Mouse (Mus musculus) embryonic fibroblast, embryonic 13.5 days (primary cell): ENCODE measurements at regions not wholly inside any gene's neighbourhood (a gene's known extent, or its start where the extent isn't known, plus 50 kb on each side); places are given as distances from the start of the nearest gene placed in this dataset.

Experiments
- H3K27ac ChIP-seq: 2 replicates; pipeline ENCODE4 v1.5.1; 2012; ENCODE audit warnings: low read length, control low read depth, inconsistent platforms; ENCODE audit not compliant: insufficient read depth
- H3K4me1 ChIP-seq: 2 replicates; pipeline ENCODE4 v1.6.1; 2011; ENCODE audit warnings: low read length; ENCODE audit not compliant: control insufficient read depth, insufficient read depth
- H3K4me3 ChIP-seq: 2 replicates; pipeline ENCODE4 v1.5.1; 2011; ENCODE audit warnings: mild to moderate bottlenecking, control low read depth, low read length; ENCODE audit not compliant: insufficient read depth
- CTCF ChIP-seq: IDR thresholded peaks from 2 replicates; pipeline ENCODE4 v1.5.1; 2011; ENCODE audit warnings: mild to moderate bottlenecking, control low read depth, low read length, moderate library complexity, borderline replicate concordance; ENCODE audit not compliant: insufficient read depth
- POLR2A ChIP-seq: IDR thresholded peaks from 2 replicates; pipeline ENCODE4 v1.6.1; 2011; ENCODE audit warnings: low read depth, mild to moderate bottlenecking, control low read depth, low read length, moderate library complexity

DNA sequence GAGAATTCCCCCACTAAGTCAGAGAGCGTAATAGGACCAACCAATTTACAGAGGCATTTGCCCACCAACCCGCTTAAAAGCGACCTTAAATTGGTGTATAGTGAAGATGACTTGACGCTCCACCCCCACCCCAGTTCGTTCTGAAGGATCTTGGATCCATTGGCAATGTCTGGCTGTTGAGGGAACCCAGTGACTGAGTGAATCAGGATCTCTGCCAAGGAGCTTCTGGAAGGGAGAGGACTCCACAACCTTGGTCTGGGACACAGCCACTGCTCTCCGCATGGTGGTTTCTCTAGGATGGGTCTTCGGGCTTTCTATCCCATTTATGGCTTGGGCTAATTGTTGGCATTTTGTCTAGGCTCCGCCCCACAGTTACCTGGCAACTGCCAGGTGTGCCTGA is 83.3 kb upstream of the Fzd10 start:
- no peak overlapping the region for H3K4me3 ChIP-seq
- no peak overlapping the region for H3K27ac ChIP-seq
- TF ChIP-seq POLR2A (no peak), CTCF (no peak)
- no peaks in the 10 kb centered on the region for H3K4me1 ChIP-seq

DNA sequence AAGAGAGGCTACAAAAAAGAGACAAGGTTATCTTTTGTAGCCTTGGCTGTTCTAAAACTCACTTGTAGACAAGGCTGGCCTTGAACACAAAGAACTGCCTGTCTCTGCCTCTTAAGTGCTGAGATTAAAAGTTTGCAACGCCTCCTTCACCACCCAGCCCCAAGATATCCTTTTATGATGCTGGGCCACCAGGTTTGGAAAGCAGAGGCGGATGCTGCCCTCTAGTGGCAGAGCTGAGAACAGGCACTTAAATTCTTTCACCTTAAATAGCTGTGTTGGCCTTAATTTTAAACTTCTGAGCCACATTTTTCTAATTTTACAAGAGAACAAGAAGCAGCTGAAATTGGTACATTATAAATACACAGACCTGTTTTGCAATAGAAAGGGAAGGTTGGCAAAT is 82.5 kb upstream of the Tmem132d start:
- TF ChIP-seq POLR2A, result no peak
- peak; percentile 58; the same call in 1 of the 2 replicates for TF ChIP-seq CTCF
- Histone ChIP-seq H3K4me1 (no peaks in the 10 kb centered on the region), H3K27ac (no peak overlapping the region), H3K4me3 (no peak overlapping the region)

DNA sequence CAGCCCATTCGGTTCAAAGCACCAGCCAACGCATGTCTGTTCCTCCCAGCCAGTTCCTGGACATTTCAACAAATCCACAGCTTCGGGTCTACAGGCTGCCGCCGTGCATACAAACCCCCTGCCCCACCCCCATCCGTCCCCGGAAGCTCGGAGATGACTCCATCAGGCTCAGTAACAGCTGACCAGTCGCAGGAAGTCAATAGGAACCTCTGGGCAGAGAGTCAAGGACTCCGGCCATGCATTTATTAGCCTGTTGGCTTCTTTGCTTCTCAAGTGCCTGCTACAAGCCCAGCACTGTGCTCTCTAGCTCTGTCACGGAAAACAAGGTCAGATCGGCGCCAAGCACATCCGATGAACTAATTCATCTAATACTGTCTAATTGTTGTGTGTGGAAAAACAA is 80.4 kb upstream of the Tmem132d start:
- H3K4me3 ChIP-seq, result no peak overlapping the region
- H3K27ac ChIP-seq, result no peak overlapping the region
- TF ChIP-seq CTCF, result no peak
- TF ChIP-seq POLR2A, result no peak
- H3K4me1 ChIP-seq, result no peaks in the 10 kb centered on the region

- H3K4me1 ChIP-seq, result no peaks in the 10 kb centered on the region
- TF ChIP-seq POLR2A, result no peak
- no peak for TF ChIP-seq CTCF
Observed at GRCm38 (mm10) chr5:128512606-128513005, 79.7 kb upstream of the Tmem132d start.

GRCm38 (mm10) chr5:128504502-128504901 is 71.6 kb upstream of the Tmem132d start:
- Histone ChIP-seq H3K4me1 (no peaks in the 10 kb centered on the region), H3K4me3 (no peak overlapping the region), H3K27ac (no peak overlapping the region)
- TF ChIP-seq CTCF (peak; percentile 71; the same call in 1 of the 2 replicates), POLR2A (no peak)

More at GRCm38 (mm10) chr5:128512606-128513005, 79.7 kb upstream of the Tmem132d start:
- Histone ChIP-seq H3K4me3 (no peak overlapping the region), H3K27ac (no peak overlapping the region)

- no peak for TF ChIP-seq POLR2A
- TF ChIP-seq CTCF, result no peak
- H3K27ac ChIP-seq, result no peak overlapping the region
- H3K4me3 ChIP-seq, result no peak overlapping the region
- no peaks in the 10 kb centered on the region for H3K4me1 ChIP-seq
Observed at GRCm38 (mm10) chr5:128499488-128499887, 66.6 kb upstream of the Tmem132d start.

DNA sequence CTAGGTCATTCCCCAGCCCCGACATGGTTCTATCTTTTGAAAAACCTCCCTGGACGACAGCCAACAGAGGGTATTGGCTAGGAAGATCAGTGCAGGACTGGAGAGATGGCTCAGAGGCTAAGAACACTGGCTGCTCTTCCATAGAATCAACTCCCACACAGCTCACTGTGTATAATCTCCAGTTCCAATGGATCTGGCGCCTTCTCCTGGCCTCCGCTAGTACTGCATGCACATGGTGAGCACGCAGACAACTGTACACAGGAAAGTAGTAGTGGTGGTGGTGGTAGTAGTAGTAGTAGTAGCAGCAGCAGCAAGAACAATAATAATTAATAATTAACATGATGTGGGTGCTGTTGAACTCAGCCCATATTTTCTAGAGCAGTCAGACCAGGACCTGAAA is 66.2 kb upstream of the Tmem132d start:
- H3K27ac ChIP-seq, result no peak overlapping the region
- TF ChIP-seq POLR2A (no peak), CTCF (no peak)
- H3K4me3 ChIP-seq, result no peak overlapping the region
- no peaks in the 10 kb centered on the region for H3K4me1 ChIP-seq

GRCm38 (mm10) chr5:128492541-128492940 is 59.7 kb upstream of the Tmem132d start:
- H3K27ac ChIP-seq, result no peak overlapping the region
- H3K4me1 ChIP-seq, result no peaks in the 10 kb centered on the region
- no peak overlapping the region for H3K4me3 ChIP-seq
- no peak for TF ChIP-seq POLR2A

- no peak overlapping the region for H3K27ac ChIP-seq
- TF ChIP-seq CTCF, result peak; percentile 40; the same call in 1 of the 2 replicates
- no peak for TF ChIP-seq POLR2A
- H3K4me3 ChIP-seq, result no peak overlapping the region
- no peaks in the 10 kb centered on the region for H3K4me1 ChIP-seq
Observed at GRCm38 (mm10) chr5:128491155-128491554, 58.3 kb upstream of the Tmem132d start.

DNA sequence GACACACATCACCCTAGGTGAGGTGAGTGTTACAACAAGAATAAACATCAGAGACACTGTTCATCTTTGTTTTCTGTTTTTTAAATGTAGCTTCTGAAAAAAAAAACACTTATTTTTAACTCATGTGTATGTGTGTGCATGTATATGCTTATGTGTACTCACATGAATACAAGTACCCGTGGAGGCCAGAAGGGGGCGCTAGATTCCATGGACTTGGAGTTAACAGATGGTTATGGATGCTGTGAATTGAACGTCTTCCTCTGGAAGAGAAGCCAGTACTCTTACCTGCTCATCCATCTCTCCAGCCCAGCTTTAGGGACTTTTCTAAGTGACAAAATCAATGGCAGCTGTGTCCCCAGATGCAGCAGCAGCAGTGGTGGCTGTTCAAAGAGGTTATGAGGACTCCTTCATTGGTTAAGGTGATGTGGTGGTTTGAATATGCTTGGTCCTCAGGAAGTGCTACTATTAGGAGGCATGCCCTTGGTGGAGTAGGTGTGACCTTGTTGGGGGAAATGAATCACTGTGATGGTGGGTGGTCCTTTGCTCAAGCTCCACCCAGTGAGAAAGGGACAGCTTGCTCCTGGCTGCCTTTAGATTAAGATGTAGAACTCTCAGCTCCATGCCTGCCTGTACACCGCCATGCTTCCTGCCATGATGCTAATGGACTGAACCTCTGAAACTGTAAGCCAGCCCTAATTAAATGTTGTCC is 56.1 kb upstream of the Tmem132d start:
- H3K27ac ChIP-seq, result no peak overlapping the region
- H3K4me3 ChIP-seq, result no peak overlapping the region
- no peak for TF ChIP-seq POLR2A
- TF ChIP-seq CTCF, result no peak
- H3K4me1 ChIP-seq, result no peaks in the 10 kb centered on the region

DNA sequence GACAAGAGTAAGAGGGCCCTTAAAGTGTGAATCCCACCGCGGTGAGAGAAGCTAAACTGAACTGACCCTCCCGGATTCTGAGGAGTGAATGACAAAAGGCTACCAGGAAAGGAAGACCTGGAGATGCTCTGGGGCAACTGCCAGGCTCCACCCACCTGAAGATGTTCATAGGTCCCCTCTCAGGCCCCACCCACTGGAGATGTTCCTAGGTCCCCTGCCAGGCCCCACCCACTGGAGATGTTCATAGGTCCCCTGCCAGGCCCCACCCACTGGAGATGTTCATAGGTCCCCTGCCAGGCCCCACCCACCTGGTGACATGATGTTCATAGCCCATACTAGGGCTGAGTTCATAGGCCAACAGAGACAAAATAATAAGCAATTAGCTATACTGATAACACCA is 54.5 kb upstream of the Tmem132d start:
- TF ChIP-seq CTCF (no peak), POLR2A (no peak)
- no peak overlapping the region for H3K4me3 ChIP-seq
- H3K4me1 ChIP-seq, result no peaks in the 10 kb centered on the region
- no peak overlapping the region for H3K27ac ChIP-seq
